Mouse (Mus musculus): Measurements from ENCODE around the gene Cdkn2d. TPM values are rescaled to one million over a fixed set of nuclear protein-coding genes. Genes with fewer than 3 reads are reported as not detected.

The Cdkn2d gene
- total RNA-seq, 2 experiments from 2014 or later, result 66.7 to 69.5 TPM

- DNase-seq (ENCODE audit: low spot score in 2 of 2), result no peak
These were observed 44.9 kb downstream of the Cdkn2d start for GRCm38 (mm10) chr9:21246342-21246741.

GRCm38 (mm10) chr9:21245113-21245487, 46.1 kb downstream of the Cdkn2d start:
- DNase-seq (ENCODE audit: low spot score in 2 of 2), result no peak

DNA sequence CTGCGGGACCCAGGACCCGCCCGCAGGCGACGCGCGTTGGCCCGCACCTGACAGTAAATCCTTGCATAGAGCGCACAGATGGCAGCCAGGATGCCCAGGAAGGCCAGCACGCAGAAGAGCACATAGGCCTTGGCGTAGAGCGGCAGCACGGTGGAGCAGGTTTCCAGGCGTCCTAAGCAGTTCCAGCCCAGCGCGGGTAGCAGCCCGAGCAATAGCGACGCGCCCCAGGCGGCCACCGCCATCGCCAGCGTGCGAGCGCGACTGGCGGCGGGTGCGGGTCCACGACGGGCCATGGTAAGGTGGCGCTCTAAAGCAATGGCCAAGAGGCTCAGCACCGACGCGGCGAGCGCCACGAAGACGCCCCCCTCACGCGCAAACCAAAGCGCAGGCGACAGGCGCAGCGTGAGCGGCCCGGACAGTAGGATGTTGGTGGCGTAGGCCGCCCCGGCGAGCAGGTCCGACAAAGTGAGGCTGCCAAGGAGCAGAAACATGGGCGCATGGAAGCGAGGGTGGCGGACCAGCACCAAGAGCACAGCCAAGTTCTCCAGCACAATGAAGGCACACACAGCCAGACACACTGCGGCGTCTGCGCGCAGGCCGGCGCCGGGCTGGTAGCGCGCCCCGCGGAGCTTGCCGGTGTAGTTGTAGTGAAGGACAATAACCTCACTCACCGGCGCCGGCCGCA, 46.6 kb downstream of the Cdkn2d start:
- DNase-seq (ENCODE audit: low spot score in 2 of 2), result peak; percentile 44 to 60

DNA sequence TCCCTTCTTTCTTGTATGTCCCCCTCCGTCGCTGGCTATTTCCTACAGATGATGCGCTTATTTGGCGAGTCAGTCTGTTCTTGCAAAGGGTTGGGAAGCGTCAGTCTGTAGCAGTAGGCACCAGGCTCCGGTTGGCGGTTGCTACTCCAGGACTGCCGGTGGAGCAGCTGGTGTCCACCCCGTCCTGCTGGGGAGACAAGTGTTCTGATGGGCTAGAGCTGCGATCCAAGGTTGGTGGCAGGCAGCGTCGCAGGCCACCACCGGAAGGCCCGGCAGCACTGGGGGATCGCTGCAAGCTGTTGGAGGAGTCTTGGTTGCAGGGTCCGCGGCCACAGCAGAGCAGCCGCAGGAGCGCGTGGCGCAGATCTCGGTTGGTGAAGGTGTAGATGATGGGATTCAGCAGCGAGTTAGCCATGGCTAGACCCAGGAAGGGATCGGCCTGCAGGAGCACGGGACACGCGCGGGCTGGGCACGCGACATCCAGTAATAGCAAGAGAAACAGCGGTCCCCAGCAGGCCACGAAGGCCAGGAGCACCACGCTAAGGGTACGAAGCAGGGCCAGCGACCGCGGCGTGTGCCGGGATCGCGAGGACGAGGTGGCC, 47.3 kb downstream of the Cdkn2d start:
- DNase-seq (ENCODE audit: low spot score in 2 of 2), result peak; percentile 40 to 48

- peak; percentile 87 to 88 for DNase-seq (ENCODE audit: low spot score in 2 of 2)
These were observed 49.9 kb downstream of the Cdkn2d start for GRCm38 (mm10) chr9:21241343-21241742.

DNA sequence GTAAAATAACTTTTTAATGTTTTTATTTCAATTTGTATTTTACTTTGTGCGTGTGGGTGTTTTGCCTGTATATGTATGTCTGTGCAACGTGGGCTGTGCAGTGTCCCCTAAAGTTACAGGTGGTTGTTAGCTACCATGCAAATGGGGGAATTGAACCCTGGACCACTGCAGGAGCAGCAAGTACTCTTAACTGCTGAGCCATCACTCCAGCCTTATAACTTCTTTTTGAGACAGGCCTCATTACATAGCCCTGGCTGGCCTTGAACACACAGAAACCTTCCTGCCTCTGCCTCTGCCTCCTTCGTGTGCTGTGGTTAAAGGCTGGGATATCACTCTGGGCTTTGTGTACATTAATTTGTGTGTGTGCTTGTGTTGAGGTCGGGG, 51.8 kb downstream of the Cdkn2d start:
- no peak for DNase-seq (ENCODE audit: low spot score in 2 of 2)

DNA sequence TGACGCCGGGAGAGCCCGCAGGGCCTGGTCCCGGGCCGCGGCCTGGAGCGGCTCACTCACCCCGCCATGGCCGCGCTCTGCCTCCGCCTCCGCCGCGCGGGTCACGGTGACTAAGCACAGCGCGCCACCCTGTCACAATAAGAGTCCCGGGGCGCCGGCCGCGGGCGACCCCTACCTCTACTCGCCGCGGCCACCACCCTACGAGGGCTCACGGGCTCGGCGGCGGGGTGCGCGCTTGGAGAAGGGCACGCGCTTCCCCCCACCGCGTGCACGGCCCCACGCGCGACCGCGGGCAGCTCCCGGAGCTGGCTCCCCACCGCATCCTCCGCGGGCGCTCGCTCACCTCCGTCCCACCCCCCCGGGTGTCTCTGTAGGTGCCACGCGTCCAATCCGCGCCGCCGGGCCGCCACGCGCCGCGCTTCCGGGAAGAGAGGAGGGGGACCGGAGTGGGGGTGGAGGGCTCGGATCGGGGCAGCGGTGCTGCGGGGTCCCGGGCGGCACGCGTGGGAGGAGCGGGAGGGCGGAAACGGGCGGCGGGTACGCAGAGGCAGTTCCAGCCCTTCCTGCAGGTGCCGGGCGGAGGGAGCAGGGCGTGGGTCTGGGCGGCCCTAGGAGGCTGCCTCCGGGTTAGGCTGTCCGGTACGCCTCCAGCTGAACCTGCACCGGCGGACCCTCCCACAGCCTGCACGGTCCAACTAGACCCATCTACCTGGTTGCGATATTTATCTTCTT, 52.3 kb downstream of the Cdkn2d start, which contains the start of gene Keap1:
Keap1 (minus strand) TSS at position 629 of the 732 bp plus-strand sequence.
- peak; percentile 76 to 84 for DNase-seq (ENCODE audit: low spot score in 2 of 2)

Other genes starting within 250 kb of the Cdkn2d start
- gene Zglp1, start 224.3 kb downstream of the Cdkn2d start, total RNA-seq (2021), result 1 to 10 TPM; 1.7 to 2.4 TPM
- 1 to 10 TPM; 1.4 to 1.5 TPM for gene Gm49373, start 218.3 kb downstream of the Cdkn2d start, total RNA-seq (2021)
- 10 to 100 TPM; 53.7 to 55.2 TPM for gene Fdx1l, start 217.8 kb downstream of the Cdkn2d start, total RNA-seq (2021)
- 1 to 10 TPM; 2.4 to 3.4 TPM for gene Gm38431, start 199.4 kb downstream of the Cdkn2d start, total RNA-seq (2021)
- 10 to 100 TPM; 36.1 to 37.6 TPM for gene Raver1, start 199.4 kb downstream of the Cdkn2d start, total RNA-seq (2021)
- 10 to 100 TPM; 12.7 to 14.0 TPM for gene Tyk2, start 160.2 kb downstream of the Cdkn2d start, total RNA-seq (2021)
- gene Cdc37, start 141.4 kb downstream of the Cdkn2d start, total RNA-seq (2021), result 100 to 1,000 TPM; 136 to 139 TPM
- 10 to 100 TPM; 58.9 to 59.5 TPM for gene Pde4a, start 125.7 kb downstream of the Cdkn2d start, total RNA-seq (2021)
- gene Keap1, start 52.0 kb downstream of the Cdkn2d start, total RNA-seq (2021), result 10 to 100 TPM; 51.7 to 56.5 TPM
- gene S1pr5, start 43.0 kb downstream of the Cdkn2d start, total RNA-seq (2021), result 1 to 10 TPM; 2.4 to 3.0 TPM
- gene Atg4d, start 26.1 kb downstream of the Cdkn2d start, total RNA-seq (2021), result 10 to 100 TPM; 28.8 to 29.4 TPM
- 10 to 100 TPM; 37.7 to 39.2 TPM for gene Kri1, start 3.4 kb downstream of the Cdkn2d start, total RNA-seq (2021)
- gene Ap1m2, start 20.9 kb upstream of the Cdkn2d start, total RNA-seq (2021), result 1 to 10 TPM in 1 of 2 experiments, under 1 TPM in 1; 0.45 to 1.3 TPM
- gene Slc44a2, start 29.3 kb upstream of the Cdkn2d start, total RNA-seq (2021), result 10 to 100 TPM; 62.2 to 63.6 TPM
- gene Ilf3, start 76.5 kb upstream of the Cdkn2d start, total RNA-seq (2021), result 10 to 100 TPM; 92.4 to 96.7 TPM
- gene Qtrt1, start 120.4 kb upstream of the Cdkn2d start, total RNA-seq (2021), result 10 to 100 TPM; 34.2 to 42.0 TPM
- gene Dnm2, start 133.5 kb upstream of the Cdkn2d start, total RNA-seq (2021), result 10 to 100 TPM; 65.2 to 67.7 TPM
- gene Tmed1, start 218.8 kb upstream of the Cdkn2d start, total RNA-seq (2021), result 10 to 100 TPM; 17.7 to 21.2 TPM
- under 1 TPM; 0.30 to 0.67 TPM for gene AB124611, start 234.8 kb upstream of the Cdkn2d start, total RNA-seq (2021)

All from layer of hippocampus, postnatal 10 days (tissue).